Mouse (Mus musculus): ENCODE data around the gene Bahd1.

DNA sequence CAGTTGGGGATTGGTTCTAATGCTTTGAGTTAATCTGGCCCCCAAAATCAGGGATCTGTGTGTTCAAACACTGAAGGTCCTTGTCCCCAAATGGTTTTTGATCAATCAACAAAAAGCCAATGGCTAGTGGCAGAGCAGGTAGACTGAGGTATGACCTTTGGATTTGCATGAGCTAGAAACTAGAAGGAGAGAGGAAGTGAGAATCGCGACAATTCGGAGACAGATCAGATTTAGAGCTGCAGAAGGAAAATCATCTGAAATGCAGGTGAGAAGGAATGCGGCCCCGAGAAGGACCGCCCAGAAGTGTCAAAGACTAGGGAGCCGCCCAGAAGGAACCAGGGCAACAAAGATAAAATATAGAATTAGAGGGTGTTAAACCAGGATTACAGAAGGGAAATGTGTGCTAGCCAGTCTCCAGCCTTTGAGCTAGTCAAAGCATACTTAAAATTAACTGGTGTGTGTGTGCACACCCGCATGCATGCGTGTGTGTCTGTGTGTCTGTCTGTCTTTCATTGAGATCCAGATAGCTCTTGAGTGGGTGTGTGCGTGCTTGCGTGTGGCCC, 69.5 kb downstream of the Bahd1 start:
- TF ChIP-seq POLR2A (IDR thresholded peaks at IDR 0.05; ENCODE audit: extremely low read depth, insufficient read depth, low read length) = no peak
- no peak for TF ChIP-seq CTCF (IDR thresholded peaks at IDR 0.05; ENCODE audit: extremely low read depth, insufficient read depth, low read length)

Data from cortical plate, adult 2 months (tissue).